Mouse (Mus musculus): ENCODE measurements around the gene Dcp1b. TPM values are rescaled to one million over a fixed set of nuclear protein-coding genes. Genes with fewer than 3 reads are reported as not detected.
A peak's percentile ranks its signal among the peaks of the same experiment; 100 is the strongest.

Gene Dcp1b
- 8.6 and 8.9 TPM in 2 replicates for polyA plus RNA-seq (2014; fragmentation: Nextera tagmentation; extraction: Ambion mirVana)

DNA sequence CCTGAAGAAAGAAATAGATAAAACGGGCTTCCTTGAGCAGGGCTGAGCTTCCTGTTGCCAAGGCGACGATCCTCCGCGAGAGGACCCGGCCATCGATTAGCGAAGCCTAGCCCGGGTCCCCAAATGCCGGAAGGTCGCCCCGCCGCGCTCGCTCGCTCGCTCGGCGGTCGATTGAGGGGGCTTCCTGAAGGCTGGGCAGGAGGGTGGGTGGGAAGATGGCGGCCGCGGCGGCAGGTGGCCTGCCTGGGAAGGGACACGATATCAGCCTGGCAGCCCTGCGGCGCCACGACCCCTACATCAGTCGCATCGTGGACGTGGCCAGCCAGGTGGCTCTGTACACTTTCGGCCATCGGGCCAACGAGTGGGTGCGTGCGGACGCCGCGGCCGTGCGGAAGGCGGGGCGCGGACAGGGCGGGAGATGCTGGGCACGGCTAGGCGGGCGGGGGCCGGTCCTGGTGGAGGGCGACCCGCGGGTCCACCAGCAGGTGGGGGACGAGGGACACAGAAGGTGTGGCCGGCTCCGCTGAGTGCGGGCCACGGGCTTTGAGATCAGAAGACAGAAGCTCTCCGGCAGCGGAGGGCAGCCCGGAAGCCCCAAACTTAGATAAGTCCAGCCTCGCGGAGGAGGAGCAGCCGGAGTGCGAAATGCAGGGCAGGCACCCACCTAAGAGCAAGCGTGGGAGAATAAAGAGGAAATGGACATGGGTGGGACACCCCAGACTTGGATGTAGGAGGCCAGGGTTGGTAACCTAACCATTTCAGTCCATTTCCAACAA lies at the start of gene Dcp1b:
TSS of gene Dcp1b (plus strand) at position 176 of the 776 bp plus-strand sequence.
- H3K9me3 ChIP-seq (ENCODE audit: control insufficient read depth, low read length): no peaks in the 10 kb centered on the region
- peak; percentile 86 for ATAC-seq (ENCODE audit: insufficient number of reproducible peaks, insufficient read depth, low FRiP score, low read depth)
- H3K9ac ChIP-seq (ENCODE audit: low read length): peak within 1 kb of the TSS; percentile 79
- peak within 1 kb of the TSS; percentile 80 to 89 for H3K27ac ChIP-seq (replicated peaks in 1 of 2; ENCODE audit: control insufficient read depth in 1 of 2, insufficient read depth in 1 of 2, low read depth in 2 of 2, low read length in 2 of 2)
- H3K4me3 ChIP-seq (ENCODE audit: control insufficient read depth in 1 of 2, insufficient read depth in 1 of 2, low read depth in 1 of 2, low read length in 2 of 2): peak within 1 kb of the TSS; percentile 62 to 91
- peaks cover 25 to 61% of the 10 kb centered on the region in 2 experiments for H3K4me1 ChIP-seq (ENCODE audit: control insufficient read depth in 2 of 2, insufficient read depth in 2 of 2, low read length in 2 of 2)
- H3K36me3 ChIP-seq (ENCODE audit: control insufficient read depth, insufficient read depth, low read length): peaks cover 22% of the 10 kb centered on the region
- WGBS: 1% methylated on average over 57 of the region's 65 CpGs
- no peaks in the 10 kb centered on the region for H3K27me3 ChIP-seq (ENCODE audit: control insufficient read depth, insufficient read depth, low read length)
- H3K4me2 ChIP-seq (ENCODE audit: low read length): peak within 1 kb of the TSS; percentile 82

DNA sequence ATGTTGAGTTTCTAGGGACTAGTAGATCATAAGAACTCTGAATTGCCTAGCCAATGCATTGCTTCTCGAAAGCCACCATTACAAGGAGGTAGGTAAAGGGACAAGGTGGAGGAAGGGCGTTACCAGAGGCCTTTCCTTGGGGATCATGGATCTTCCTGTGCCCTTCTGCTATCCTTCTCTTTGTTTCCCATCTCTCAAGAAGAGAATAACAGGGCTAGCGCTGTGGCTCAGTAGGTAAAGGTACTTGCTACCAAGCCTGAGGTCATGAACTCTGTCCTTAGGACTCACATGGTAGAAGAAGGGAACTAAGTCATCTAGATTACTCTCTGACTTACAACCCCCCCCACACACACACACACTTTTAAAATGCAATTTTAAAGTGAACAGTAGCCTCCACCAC lies 48.1 kb upstream of the Dcp1b start:
- Histone ChIP-seq H3K9ac (ENCODE audit: low read length) (no peak overlapping the region), H3K4me1 (ENCODE audit: control insufficient read depth in 2 of 2, insufficient read depth in 2 of 2, low read length in 2 of 2) (peaks cover 12 to 40% of the 10 kb centered on the region in 2 experiments), H3K4me2 (ENCODE audit: low read length) (no peak overlapping the region), H3K27ac (replicated peaks in 1 of 2; ENCODE audit: control insufficient read depth in 1 of 2, insufficient read depth in 1 of 2, low read depth in 2 of 2, low read length in 2 of 2) (no peak overlapping the region), H3K36me3 (ENCODE audit: control insufficient read depth, insufficient read depth, low read length) (peaks cover 14% of the 10 kb centered on the region), H3K9me3 (ENCODE audit: control insufficient read depth, low read length) (no peaks in the 10 kb centered on the region), H3K4me3 (ENCODE audit: control insufficient read depth in 1 of 2, insufficient read depth in 1 of 2, low read depth in 1 of 2, low read length in 2 of 2) (no peak overlapping the region), H3K27me3 (ENCODE audit: control insufficient read depth, insufficient read depth, low read length) (no peaks in the 10 kb centered on the region)
- 86% methylated on average over 3 of the region's 3 CpGs for whole genome bisulfite sequencing
- no peak for ATAC-seq (ENCODE audit: insufficient number of reproducible peaks, insufficient read depth, low FRiP score, low read depth)

DNA sequence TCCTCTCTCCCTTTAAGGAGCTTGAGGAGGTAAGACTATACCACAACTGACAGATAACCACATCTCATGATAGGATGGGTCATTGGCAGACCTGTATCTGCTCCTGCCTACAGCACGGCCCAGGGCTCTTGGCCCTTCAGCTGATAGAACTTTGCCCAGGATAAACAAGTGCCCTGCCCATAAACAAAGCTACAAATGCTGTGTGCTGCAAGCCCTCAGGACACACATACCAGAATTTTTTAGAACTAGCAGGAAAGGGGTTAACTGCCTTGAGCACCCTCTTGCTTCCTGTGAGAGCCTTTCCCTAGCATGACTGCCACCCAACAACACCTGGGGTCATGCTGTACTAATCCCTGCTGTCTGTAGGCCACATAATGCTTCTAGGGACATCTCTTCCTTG lies 47.0 kb upstream of the Dcp1b start:
- Histone ChIP-seq H3K36me3 (ENCODE audit: control insufficient read depth, insufficient read depth, low read length) (peaks cover 14% of the 10 kb centered on the region), H3K27ac (replicated peaks in 1 of 2; ENCODE audit: control insufficient read depth in 1 of 2, insufficient read depth in 1 of 2, low read depth in 2 of 2, low read length in 2 of 2) (peak overlapping the region in 1 of 2 experiments; percentile 28; a peak in 1 of 4 replicates), H3K4me3 (ENCODE audit: control insufficient read depth in 1 of 2, insufficient read depth in 1 of 2, low read depth in 1 of 2, low read length in 2 of 2) (no peak overlapping the region), H3K4me1 (ENCODE audit: control insufficient read depth in 2 of 2, insufficient read depth in 2 of 2, low read length in 2 of 2) (peaks cover 16 to 51% of the 10 kb centered on the region in 2 experiments), H3K4me2 (ENCODE audit: low read length) (no peak overlapping the region), H3K9ac (ENCODE audit: low read length) (no peak overlapping the region), H3K27me3 (ENCODE audit: control insufficient read depth, insufficient read depth, low read length) (no peaks in the 10 kb centered on the region), H3K9me3 (ENCODE audit: control insufficient read depth, low read length) (no peaks in the 10 kb centered on the region)
- WGBS: 55% methylated on average over 1 of the region's 1 CpGs
- ATAC-seq (ENCODE audit: insufficient number of reproducible peaks, insufficient read depth, low FRiP score, low read depth): no peak

DNA sequence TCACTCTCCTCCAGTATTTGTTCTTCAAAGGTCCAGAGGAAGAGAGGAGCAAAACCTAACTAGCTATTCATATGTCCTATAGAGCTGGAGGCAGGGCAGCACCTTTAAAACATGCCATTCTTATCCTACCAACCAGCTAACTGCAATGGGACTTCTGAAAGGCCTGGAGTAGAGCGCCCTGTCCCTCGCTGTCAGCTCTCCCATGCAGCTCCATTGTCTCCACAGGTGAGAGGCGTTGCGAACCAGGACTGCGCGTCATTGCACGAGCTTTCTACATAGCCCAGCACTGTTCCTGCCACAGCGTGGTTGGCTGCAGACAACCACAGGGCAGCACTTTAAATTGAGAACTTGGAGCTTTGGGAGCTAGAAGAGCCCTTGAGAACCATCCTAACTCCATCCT lies 46.5 kb upstream of the Dcp1b start:
- Histone ChIP-seq H3K27me3 (ENCODE audit: control insufficient read depth, insufficient read depth, low read length) (no peaks in the 10 kb centered on the region), H3K9me3 (ENCODE audit: control insufficient read depth, low read length) (no peaks in the 10 kb centered on the region), H3K4me1 (ENCODE audit: control insufficient read depth in 2 of 2, insufficient read depth in 2 of 2, low read length in 2 of 2) (peaks cover 17 to 55% of the 10 kb centered on the region in 2 experiments), H3K4me3 (ENCODE audit: control insufficient read depth in 1 of 2, insufficient read depth in 1 of 2, low read depth in 1 of 2, low read length in 2 of 2) (no peak overlapping the region), H3K27ac (replicated peaks in 1 of 2; ENCODE audit: control insufficient read depth in 1 of 2, insufficient read depth in 1 of 2, low read depth in 2 of 2, low read length in 2 of 2) (0 out of 4 replicates have a peak overlapping the region, but pooled peaks of 1 of the 2 experiments have one; percentile 28), H3K36me3 (ENCODE audit: control insufficient read depth, insufficient read depth, low read length) (peaks cover 14% of the 10 kb centered on the region), H3K9ac (ENCODE audit: low read length) (no peak overlapping the region), H3K4me2 (ENCODE audit: low read length) (no peak overlapping the region)
- WGBS: 82% methylated on average over 8 of the region's 8 CpGs
- ATAC-seq (ENCODE audit: insufficient number of reproducible peaks, insufficient read depth, low FRiP score, low read depth): no peak

DNA sequence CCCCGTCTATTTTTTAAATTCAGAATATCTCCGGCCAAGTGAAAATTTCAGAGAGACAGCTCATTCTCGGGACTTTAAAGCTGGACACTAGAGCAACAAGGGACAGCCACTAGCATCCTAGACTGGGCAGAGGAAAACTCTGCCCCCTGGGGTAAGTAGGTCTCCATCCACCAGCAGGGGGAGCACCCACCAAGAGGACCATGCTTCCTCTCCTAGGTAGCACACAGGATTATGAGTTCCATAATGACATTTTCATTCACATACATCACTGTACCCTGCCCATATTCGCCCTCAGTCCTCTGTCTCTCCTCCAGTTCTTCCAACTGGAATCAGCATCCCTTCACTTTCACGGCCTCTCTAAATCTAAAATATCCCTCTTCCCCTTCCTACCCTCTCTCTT lies 45.4 kb upstream of the Dcp1b start:
- 64% methylated on average over 5 of the region's 5 CpGs for WGBS
- no peak for ATAC-seq (ENCODE audit: insufficient number of reproducible peaks, insufficient read depth, low FRiP score, low read depth)

DNA sequence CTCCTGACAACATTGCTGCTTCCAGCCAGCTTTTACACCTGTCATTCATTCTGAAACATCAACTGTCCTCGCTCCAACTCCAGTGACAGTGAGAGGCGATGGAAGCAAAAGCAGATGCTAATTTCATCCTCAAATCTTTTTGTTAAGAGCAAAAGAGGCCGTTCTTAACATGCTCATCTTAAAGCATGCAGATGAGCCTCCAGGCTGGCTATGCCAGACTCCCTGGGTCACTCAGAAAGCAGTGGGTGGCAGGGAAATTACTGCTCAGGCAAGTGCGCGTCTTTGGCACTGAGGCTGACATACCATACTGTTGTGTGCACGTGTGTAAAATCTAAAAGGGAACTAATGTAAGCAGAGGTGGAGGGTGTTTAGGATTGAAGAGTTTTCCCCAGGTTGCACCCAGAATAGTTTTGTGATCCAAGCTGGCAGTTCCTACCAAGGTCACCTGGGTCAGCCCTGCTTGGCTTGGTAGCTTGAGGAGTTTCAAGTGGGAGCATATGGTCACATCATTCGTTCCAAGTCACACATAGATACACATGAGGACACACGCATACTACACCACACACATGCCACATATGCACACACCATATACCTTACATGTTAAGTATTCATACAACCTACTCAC lies 42.8 kb upstream of the Dcp1b start:
- Histone ChIP-seq H3K4me3 (ENCODE audit: control insufficient read depth in 1 of 2, insufficient read depth in 1 of 2, low read depth in 1 of 2, low read length in 2 of 2) (no peak overlapping the region), H3K27ac (replicated peaks in 1 of 2; ENCODE audit: control insufficient read depth in 1 of 2, insufficient read depth in 1 of 2, low read depth in 2 of 2, low read length in 2 of 2) (peak overlapping the region; percentile 35 to 67; a peak in 3 of 4 replicates), H3K4me1 (ENCODE audit: control insufficient read depth in 2 of 2, insufficient read depth in 2 of 2, low read length in 2 of 2) (peaks cover 21 to 61% of the 10 kb centered on the region in 2 experiments), H3K4me2 (ENCODE audit: low read length) (no peak overlapping the region), H3K27me3 (ENCODE audit: control insufficient read depth, insufficient read depth, low read length) (no peaks in the 10 kb centered on the region), H3K36me3 (ENCODE audit: control insufficient read depth, insufficient read depth, low read length) (peaks cover 10% of the 10 kb centered on the region; the same call in 1 of the 2 replicates), H3K9me3 (ENCODE audit: control insufficient read depth, low read length) (no peaks in the 10 kb centered on the region), H3K9ac (ENCODE audit: low read length) (peak overlapping the region; percentile 31; the same call in 1 of the 2 replicates)
- no peak for ATAC-seq (ENCODE audit: insufficient number of reproducible peaks, insufficient read depth, low FRiP score, low read depth)
- 56% methylated on average over 8 of the region's 8 CpGs for WGBS

More for the DNA sequence above, 45.4 kb upstream of the Dcp1b start:
- no peaks in the 10 kb centered on the region for H3K27me3 ChIP-seq (ENCODE audit: control insufficient read depth, insufficient read depth, low read length)
- no peak overlapping the region for H3K4me3 ChIP-seq (ENCODE audit: control insufficient read depth in 1 of 2, insufficient read depth in 1 of 2, low read depth in 1 of 2, low read length in 2 of 2)
- no peak overlapping the region for H3K4me2 ChIP-seq (ENCODE audit: low read length)
- no peak overlapping the region for H3K27ac ChIP-seq (replicated peaks in 1 of 2; ENCODE audit: control insufficient read depth in 1 of 2, insufficient read depth in 1 of 2, low read depth in 2 of 2, low read length in 2 of 2)
- no peak overlapping the region for H3K9ac ChIP-seq (ENCODE audit: low read length)
- H3K4me1 ChIP-seq (ENCODE audit: control insufficient read depth in 2 of 2, insufficient read depth in 2 of 2, low read length in 2 of 2): peaks cover 21 to 61% of the 10 kb centered on the region in 2 experiments
- H3K9me3 ChIP-seq (ENCODE audit: control insufficient read depth, low read length): no peaks in the 10 kb centered on the region
- H3K36me3 ChIP-seq (ENCODE audit: control insufficient read depth, insufficient read depth, low read length): peaks cover 14% of the 10 kb centered on the region

DNA sequence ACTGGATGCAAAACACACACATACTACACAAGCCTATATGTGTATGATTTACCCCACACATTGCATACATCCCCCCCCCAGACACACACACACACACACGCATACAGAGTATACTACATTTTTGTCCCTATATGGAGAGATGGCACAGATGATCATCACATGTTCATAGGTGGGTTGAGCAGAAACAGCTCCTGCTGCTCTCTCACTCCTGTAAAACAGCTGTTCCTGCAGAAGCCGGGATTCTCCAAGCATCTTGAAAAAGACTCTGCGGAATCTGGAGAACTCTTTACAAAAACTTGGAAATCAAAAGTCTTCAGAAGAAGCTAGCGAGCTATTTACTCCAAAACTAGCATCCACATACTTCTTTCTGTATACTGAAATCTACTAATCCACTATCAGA lies 42.2 kb upstream of the Dcp1b start:
- Histone ChIP-seq H3K9ac (ENCODE audit: low read length) (no peak overlapping the region), H3K4me1 (ENCODE audit: control insufficient read depth in 2 of 2, insufficient read depth in 2 of 2, low read length in 2 of 2) (peaks cover 22 to 68% of the 10 kb centered on the region in 2 experiments), H3K27ac (replicated peaks in 1 of 2; ENCODE audit: control insufficient read depth in 1 of 2, insufficient read depth in 1 of 2, low read depth in 2 of 2, low read length in 2 of 2) (peak overlapping the region in 1 of 2 experiments; percentile 67; a peak in 1 of 4 replicates), H3K4me3 (ENCODE audit: control insufficient read depth in 1 of 2, insufficient read depth in 1 of 2, low read depth in 1 of 2, low read length in 2 of 2) (no peak overlapping the region), H3K27me3 (ENCODE audit: control insufficient read depth, insufficient read depth, low read length) (no peaks in the 10 kb centered on the region), H3K4me2 (ENCODE audit: low read length) (no peak overlapping the region), H3K9me3 (ENCODE audit: control insufficient read depth, low read length) (no peaks in the 10 kb centered on the region), H3K36me3 (ENCODE audit: control insufficient read depth, insufficient read depth, low read length) (peaks cover 10% of the 10 kb centered on the region; the same call in 1 of the 2 replicates)
- no peak for ATAC-seq (ENCODE audit: insufficient number of reproducible peaks, insufficient read depth, low FRiP score, low read depth)
- WGBS: 84% methylated on average over 4 of the region's 4 CpGs
